Mouse (Mus musculus): ENCODE measurements around the gene 2310022B05Rik.

The 2310022B05Rik gene

GRCm38 (mm10) chr8:124661781-124662180, 1.4 kb downstream of the 2310022B05Rik start:
- DNase-seq (ENCODE audit: extremely low read depth, low read depth), result no peak

DNA sequence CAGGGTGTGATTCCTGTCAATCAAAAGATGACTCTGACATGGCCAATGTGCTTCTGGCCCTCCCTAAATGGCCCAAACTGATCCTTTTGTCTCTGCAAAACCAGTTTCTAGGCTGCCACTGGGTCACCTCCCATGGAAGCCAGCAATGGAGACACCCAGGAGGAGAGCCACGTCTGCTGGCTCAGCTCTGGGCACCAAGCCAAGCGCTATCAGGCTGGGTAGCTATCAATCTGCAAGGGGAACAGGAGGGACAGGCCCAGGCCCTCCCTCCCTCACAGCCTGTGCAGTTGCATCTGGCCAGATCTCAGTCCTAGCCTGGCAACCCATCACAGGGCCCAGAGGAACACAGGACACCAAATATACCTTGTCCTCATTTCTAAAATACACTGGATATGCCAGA, 4.8 kb downstream of the 2310022B05Rik start:
- DNase-seq (ENCODE audit: extremely low read depth, low read depth), result peak; percentile 56

DNA sequence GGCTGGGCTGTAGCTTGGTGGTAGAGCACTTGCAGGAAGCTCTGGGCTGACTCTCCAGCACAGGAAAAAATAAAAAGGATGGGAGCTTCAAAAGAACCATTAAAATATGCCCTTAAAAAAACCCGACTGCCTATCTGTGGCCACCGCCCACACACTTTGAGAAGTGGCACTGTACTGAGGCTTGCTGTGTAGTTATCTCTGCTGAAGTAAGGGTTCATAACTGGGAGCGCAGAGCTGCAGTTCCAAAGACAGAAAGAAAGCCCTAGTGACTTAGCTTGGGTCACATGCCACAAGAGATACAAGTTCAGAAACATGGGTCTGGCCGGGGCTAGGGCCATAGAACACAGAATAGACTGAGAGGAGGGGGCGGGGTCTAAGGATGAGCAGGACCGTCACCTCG, 5.2 kb downstream of the 2310022B05Rik start:
- DNase-seq (ENCODE audit: extremely low read depth, low read depth), result peak; percentile 72

DNA sequence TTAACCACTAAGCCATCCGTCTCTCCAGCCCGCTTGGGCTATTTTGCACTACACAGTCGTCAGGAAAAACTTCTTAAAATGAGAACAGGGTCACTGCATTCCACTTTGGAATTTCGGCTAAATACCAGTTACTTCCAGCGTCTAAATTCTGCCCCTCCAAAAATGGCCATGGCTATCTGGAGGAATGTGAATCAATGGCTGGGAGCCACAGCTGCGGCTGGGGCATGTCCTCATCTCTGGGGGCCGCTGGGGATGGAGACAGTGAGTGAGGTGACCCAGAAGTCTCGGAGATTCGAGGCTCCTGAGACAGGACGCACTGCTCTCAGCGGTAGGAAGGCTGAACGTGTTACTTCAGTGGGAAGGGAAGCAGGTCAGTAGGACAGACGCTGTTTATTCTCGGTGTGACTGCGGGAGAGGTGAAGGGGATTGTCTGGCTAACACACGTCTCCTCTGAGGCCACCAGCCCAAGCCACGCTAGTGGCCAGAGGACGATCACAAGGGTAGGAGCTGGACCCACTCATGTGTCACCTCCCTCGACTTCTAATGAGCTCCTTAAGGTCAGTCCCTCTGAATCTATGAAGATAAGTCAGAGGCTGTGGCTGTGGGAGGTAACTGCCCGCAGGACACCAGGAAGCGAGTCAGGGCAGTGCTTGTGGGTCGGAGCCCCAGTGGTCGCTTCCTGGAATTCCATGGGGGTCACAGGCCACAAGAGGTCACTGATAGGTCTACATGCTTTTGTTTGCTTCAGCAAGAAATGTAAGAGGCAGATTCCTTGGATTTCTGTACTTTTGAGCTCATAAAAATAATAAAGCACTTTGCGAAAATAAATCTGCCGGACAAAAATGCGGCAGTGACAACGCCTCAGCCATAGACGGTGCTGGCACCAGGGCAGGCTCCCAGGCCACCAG, 9.3 kb downstream of the 2310022B05Rik start:
- DNase-seq (ENCODE audit: extremely low read depth, low read depth), result no peak

DNA sequence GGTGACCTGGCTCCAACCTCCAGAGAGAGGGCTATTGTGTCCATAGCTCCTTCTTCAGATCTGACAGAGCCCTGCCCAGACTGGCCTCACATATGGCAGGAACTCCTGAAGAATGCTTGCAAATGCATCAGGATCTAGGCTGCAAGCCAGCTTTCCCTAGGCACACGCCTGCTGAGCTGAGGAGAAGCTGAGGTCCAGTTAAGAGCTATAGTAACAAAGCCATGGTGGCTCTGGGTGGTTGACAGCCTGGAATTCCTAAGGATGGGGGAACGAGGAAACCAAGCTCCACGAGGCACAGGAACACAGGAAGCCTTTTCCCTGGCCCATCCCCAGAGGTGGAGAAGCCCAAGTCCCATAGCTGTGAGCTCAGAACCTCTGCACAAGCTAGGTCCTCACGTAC, 10.6 kb downstream of the 2310022B05Rik start:
- no peak for DNase-seq (ENCODE audit: extremely low read depth, low read depth)

- no peak for DNase-seq (ENCODE audit: extremely low read depth, low read depth)
These were observed 11.4 kb downstream of the 2310022B05Rik start for GRCm38 (mm10) chr8:124651776-124652175.

GRCm38 (mm10) chr8:124648311-124648710, 14.9 kb downstream of the 2310022B05Rik start:
- no peak for DNase-seq (ENCODE audit: extremely low read depth, low read depth)

GRCm38 (mm10) chr8:124643540-124644339, 19.4 kb downstream of the 2310022B05Rik start:
- DNase-seq (ENCODE audit: extremely low read depth, low read depth), result no peak

GRCm38 (mm10) chr8:124641599-124641998, 21.6 kb downstream of the 2310022B05Rik start:
- DNase-seq (ENCODE audit: extremely low read depth, low read depth), result no peak

- DNase-seq (ENCODE audit: extremely low read depth, low read depth), result no peak
These were observed 28.0 kb downstream of the 2310022B05Rik start for GRCm38 (mm10) chr8:124635247-124635502.

GRCm38 (mm10) chr8:124634411-124635246, 28.5 kb downstream of the 2310022B05Rik start:
- DNase-seq (ENCODE audit: extremely low read depth, low read depth), result no peak

DNA sequence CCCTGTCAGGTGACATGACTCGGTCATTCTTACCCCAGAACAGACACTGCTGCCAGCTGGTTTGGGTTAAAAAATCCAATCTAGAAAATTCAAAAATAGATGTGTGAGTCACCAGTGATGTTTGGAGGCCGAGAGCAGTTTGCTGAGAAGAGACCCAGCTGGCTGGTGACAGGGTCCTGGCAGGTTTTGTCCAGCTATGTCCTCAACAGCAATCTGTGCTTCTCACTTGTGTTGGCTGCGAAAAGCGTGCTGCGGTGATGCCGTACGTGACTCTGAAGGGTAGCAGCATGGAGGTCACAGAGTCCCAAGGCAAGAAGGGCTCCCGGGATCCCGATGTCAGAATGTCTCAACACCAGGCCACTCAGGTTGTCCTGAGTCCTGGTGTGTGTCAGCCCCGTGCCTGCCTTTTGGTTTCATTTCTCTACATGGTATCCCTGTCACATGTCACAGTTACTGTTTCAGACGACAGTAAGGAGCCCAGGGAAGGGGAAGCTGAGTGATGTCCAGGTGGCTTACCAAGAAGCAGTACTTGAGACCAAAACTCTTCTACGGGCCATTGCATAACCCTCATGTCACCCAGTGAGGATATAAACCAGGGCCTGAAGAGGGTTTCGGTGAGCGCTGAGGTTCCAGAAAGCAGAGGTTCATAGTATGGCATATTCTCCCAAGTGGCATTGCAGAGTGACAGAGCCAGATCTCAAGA, 30.0 kb downstream of the 2310022B05Rik start:
- DNase-seq (ENCODE audit: extremely low read depth, low read depth), result no peak

GRCm38 (mm10) chr8:124631966-124632365, 31.2 kb downstream of the 2310022B05Rik start:
- no peak for DNase-seq (ENCODE audit: extremely low read depth, low read depth)

DNA sequence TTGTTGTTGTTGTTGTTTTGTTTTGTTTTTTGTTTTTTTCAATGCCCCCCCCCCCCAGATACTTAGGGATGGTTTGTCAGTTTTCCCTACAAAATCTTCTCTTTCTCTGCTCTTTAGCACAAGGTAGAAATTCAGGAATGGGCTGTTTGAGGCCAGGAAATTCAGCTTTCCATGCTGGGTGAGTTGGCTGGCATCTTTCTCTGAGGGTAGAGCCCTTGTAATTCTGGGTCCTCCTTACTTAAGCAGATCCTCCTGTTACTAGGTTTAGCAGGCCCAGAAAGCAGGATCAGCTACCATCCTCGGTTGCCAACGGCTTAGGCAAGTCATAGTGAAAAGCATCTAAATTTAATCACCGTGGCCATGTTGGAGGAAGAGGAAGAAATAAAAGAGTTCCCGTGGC, 32.3 kb downstream of the 2310022B05Rik start:
- no peak for DNase-seq (ENCODE audit: extremely low read depth, low read depth)

- no peak for DNase-seq (ENCODE audit: extremely low read depth, low read depth)
These were observed 32.7 kb downstream of the 2310022B05Rik start for GRCm38 (mm10) chr8:124630489-124630888.

DNA sequence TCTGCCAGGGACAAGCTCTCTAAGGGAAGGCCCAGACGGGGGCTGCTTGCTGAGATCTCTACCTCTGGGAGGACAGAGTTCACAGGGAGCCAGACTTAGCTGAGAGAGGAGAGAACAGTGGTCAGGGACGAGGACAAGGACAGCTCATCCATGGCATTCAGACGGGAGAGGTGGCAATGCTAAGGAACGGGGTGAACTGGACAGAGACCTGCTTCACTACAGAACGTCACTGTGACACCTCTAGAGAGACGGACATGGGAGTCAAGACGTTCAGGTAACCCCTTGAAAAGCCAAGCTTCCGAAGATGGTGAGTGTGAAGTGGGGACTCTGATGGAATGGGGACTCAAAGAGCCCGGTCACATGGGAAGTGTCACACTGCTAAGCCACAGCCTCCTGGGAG, 36.9 kb downstream of the 2310022B05Rik start:
- no peak for DNase-seq (ENCODE audit: extremely low read depth, low read depth)

DNA sequence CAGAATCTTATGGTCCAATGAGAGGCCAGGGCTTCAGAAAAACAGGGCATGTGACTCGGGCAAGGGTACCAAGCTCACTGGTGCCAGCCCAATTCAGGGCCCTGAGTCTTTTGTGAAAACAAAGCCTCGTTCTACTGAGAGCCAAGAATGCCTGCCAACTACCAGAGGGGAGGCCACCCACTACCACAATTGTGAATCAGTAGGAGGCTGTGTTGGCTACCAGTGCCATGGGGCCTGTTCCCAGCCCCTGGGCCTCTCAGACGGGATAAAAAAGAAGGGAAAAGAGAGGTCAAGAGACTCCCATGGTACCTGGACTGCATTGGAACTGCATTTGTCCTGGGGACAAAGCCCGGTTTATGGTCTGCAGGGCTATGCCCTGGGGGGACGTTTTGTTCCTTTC, 41.9 kb downstream of the 2310022B05Rik start:
- DNase-seq (ENCODE audit: extremely low read depth, low read depth), result no peak

- no peak for DNase-seq (ENCODE audit: extremely low read depth, low read depth)
These were observed 44.9 kb downstream of the 2310022B05Rik start for GRCm38 (mm10) chr8:124618252-124618651.

DNA sequence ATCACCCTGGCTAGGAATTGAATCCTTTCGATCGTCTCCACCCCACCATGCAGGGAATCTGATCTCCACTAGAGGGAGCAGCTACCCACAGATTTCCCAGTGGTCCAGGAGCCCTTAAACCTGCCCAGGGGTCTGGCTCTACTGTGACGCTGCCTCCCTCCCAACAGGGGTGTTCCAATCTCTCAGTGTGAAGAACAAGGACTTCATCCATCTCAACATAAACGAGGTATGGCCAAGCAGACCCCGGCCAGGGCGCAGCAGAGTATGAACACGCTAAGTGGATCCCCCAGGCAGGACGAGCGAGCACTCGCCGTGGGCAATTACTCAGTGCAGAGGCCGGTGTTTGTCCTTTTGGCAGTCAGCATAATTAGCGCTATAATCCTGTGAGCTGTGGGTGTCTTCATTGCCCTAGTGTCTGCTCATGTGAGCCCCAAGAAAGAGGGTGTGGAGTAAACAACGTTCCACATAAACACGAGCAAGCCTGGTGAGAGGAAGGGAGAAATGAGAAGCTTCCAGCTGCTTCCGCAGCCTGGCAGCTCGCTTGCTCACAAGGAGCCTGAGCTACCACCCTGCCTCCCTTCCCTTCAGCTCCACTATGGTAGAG, 45.8 kb downstream of the 2310022B05Rik start:
- peak; percentile 8 for DNase-seq (ENCODE audit: extremely low read depth, low read depth)

- DNase-seq (ENCODE audit: extremely low read depth, low read depth), result no peak
These were observed 48.8 kb downstream of the 2310022B05Rik start for GRCm38 (mm10) chr8:124614325-124614724.

- no peak for DNase-seq (ENCODE audit: extremely low read depth, low read depth)
These were observed 54.2 kb downstream of the 2310022B05Rik start for GRCm38 (mm10) chr8:124608972-124609353.

All from MEL-GATA-1-ER (cell line).